Mouse (Mus musculus) spleen, postnatal 10 days (tissue): ENCODE measurements at regions not wholly inside any gene's neighbourhood (a gene's known extent, or its start where the extent isn't known, plus 50 kb on each side); places are given as distances from the start of the nearest gene placed in this dataset.

Experiments
- DNase-seq, 2 experiments: peaks; one replicate each; pipeline ENCODE4 v3.0.0; 2021 to 2022; ENCODE audit warnings: low spot score in 2 of 2

DNA sequence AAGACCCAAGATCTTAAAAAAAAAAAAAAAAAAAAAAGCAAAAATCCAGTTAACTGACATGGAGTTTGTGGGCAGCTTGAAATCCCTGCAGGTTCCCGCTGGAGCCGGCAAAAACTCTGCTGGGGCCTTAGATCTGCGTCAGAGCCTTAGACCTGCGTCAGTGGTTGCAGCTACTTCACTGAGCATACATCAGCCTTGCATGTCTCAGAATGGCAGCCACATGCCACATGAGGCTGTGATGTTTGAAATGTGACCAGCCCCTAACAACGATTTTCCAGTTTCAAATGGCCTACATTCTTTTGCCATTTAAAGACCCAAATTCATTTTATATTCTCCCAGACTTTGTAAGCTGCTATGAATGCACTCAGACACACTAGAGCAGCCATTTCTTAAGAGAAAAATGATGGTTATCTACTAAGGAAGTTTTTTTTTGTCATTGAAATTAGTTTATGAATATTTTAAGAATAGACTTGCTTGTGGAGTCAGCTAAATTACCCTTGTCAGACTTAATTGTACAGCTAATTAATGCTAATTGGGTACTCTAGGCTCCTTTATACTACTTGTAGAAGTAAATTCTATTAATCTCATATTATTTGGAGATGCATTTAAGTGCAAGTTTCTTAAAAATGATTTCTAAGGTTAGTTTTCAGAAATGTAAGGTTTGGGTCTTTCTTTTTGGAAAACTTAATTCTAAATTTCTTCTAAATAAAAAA is 70.8 kb downstream of the Toporsl start:
- no peak for DNase-seq

DNA sequence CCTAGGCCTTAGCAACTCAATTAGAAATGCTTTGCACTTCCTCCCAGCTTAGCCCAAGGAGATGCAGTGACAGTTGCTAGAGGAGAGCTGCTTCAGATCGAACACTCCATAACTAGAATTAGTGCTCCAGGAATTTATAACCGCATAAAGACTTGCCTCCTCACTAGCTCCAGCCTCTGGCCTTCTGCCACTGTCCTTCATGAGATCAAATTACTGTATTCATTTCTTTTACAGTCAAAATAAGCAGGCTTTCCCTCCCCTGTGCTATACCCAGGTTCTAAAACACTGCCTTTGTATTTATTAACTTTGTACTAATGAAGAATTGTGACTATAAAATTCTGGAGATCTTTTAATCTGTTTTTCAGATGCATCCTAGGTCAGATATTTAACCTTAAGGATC is 104.8 kb upstream of the Olfr275 start:
- DNase-seq = no peak

DNA sequence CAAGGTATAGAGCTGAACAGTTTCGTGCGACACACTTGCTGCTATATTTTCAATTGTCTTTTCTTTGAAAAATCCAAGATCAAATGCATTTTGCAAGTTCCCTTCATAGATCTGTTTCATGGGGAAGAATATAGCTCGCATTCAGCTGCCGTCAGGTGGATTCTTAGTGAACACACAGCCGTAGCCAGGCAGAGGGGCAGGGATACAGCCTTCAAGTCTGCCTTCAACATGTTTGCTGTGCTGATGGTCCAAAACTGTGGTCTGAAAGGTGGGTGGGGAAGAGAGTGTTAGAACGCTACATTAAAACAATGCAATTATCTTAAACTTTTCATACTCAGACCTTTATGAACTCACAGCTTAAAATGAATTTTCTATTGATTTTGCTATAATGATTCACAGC is 88.2 kb upstream of the Olfr275 start:
- DNase-seq = no peak

DNA sequence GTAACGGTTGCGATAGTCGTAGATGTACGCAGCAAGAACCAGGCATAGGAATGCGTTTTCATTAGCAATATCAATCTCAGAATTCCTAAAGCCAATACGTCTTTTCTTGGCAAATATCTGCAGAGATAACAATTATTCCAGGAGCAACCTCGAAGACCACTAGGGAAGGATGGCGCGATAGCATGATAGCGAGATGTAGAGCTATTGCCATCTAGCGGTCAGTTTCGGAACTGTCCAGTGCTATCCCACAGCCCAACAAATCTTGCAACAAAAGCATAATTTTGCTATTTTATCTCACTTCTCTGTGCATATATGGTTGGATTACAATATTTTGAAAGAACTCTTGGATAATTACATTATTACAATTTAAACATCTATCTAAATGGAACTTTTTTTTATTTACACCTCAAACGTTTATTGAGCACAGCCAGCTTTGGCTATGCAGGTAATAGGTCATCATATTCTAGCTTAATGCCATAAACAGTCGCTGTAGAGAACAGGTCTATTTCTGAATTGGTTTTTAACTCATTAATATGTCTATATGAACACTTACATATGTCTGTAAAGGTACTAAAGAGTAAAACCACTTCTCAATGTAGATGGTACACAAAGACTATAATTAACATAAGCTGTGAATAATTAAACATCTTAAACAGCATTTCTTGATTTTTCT is 87.6 kb upstream of the Olfr275 start:
- peak; percentile 15 to 54 for DNase-seq

DNA sequence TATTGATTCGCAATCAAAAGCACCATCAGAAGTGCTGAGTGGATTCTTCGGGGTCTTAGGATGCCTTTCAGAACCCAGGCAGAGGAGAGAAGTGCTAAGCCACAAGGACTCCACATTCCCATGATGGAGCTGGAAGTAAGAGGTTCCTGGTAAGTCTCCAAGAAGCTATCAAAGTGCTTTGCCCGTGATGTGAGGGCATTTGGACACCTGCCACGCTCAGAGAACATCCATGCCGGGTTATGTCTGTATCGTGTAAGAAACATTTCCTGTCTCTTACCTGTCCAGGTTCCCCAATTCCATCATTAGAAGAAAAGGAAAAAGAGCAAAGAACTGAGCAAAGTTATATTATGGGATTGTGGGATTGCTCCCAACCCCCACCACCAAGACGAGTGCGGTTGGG is 81.3 kb upstream of the Olfr275 start:
- no peak for DNase-seq

DNA sequence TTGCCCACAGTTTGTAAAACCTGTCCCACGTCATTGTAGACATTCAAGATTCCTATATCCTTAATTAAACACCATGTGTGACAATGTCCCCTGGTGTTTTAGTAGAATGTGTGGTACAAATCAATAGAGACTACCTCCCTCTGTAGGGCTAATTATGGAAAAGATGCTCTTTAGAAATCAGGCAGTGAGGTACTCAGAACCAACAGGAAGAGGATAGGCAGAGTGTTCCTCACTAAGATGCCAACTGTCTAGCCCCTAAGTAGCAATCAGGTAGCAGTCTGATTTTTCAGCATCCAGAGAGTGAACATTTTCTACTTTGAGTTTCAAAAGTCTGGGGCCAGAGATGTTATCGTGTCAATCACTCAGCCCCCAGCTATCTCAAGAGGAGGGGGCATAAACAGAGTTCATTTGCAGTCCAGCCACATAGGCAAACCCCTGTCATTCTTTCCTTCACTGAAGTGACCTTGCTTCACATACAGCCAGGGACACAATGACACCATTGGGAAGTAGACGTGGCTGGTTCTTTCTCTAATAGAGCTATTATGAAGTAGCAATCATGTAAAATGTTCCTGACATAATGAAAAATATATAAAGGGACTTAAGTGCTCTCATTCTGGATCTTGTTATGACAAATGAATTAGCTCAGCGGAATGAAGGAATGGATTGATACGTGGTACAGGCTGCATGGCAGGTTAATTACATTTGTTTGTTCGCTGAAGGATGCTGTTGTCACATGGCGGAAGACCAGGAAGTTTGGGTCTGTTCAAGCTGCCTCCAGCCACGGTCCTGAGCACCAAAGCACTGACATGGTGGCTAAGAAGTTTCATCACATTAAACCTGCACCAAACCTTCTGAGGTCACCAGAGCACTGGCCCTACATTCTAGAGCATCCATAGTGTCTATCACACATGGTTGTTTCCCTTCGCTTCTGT is 74.6 kb upstream of the Olfr275 start:
- DNase-seq = no peak

DNA sequence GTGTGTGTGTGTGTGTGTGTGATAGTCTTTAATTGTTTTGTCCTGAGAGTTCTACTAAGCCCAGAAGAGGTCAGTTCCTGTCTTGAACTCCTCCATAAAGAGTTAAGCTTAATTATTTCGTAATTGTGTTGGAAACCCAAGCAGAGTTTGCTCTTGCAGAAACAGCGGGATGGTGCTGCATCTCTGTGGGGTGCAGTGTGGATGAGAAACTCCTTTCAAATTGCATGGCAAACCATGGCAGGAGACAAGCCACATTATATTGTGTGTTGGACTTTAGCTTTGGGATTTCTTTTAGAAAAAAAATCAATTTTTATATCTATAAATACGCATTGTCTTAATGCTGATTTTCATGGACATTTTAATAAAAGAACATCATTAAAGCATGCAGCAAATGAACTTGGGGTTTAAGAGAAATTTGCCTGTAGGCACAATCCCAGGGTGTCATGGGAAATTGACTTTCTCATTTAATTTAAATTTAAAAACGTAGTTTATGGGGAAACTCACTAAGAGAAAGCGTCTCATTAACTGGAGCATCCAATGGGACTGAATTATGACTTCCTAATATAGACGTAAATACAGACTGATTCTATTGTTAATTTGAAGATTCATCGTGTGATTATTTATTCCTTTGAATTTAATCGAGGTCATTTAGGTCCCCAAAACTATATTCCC is 61.4 kb upstream of the Olfr275 start:
- no peak for DNase-seq
